Mouse (Mus musculus): Measurements from ENCODE around the gene Ipo11. TPM values are rescaled to one million over a fixed set of nuclear protein-coding genes. Genes with fewer than 3 reads are reported as not detected.
A peak's percentile ranks its signal among the peaks of the same experiment; 100 is the strongest.
"Not testable (repeated sequence)": the region's sequence is repeated elsewhere in the genome, so short reads cannot be mapped to it uniquely, and the experiment has no call there.

Gene Ipo11
- polyA plus RNA-seq, 1 experiment from 2014 or later, result 12.0 TPM

DNA sequence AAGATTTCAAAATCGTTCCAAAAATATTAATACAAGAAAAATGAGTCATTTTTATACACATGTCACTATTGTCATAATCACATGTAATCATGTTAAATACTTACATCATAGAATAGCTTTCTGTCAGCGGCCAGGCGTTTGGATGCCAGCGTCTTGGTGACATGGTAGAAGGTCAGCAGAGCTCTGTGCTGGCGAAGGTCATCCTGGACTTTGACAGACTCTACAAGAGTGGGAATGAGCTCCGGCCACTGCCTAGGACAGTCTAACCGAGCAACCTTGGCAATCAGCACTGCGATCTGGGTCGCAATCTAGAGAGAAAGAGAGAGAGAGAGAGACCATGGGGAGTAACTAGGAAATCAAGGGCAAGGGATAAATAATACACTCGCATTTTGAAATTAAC lies 26.7 kb downstream of the Ipo11 start:
- Histone ChIP-seq H3K4me2 (replicated peaks; ENCODE audit: low read depth) (no peak overlapping the region), H3K36me3 (ENCODE audit: control insufficient read depth, insufficient read depth) (peaks cover 29% of the 10 kb centered on the region), H3K9me3 (ENCODE audit: control insufficient read depth) (no peaks in the 10 kb centered on the region), H3K27me3 (replicated peaks; ENCODE audit: control insufficient read depth, insufficient read depth, low read length) (no peaks in the 10 kb centered on the region), H3K27ac (ENCODE audit: low read depth, low read length) (no peak overlapping the region), H3K4me3 (ENCODE audit: low read depth, low read length) (no peak overlapping the region), H3K4me1 (replicated peaks; ENCODE audit: control insufficient read depth, insufficient read depth, low read length) (no peaks in the 10 kb centered on the region), H3K9ac (ENCODE audit: low read depth, low read length) (no peak overlapping the region)
- WGBS, result 97% methylated on average over 10 of the region's 10 CpGs
- no peak for TF ChIP-seq CTCF (IDR thresholded peaks at IDR 0.05; ENCODE audit: low read depth)
- no peak for ATAC-seq

GRCm38 (mm10) chr13:106907273-106907672 lies 29.5 kb downstream of the Ipo11 start:
- Histone ChIP-seq H3K9ac (ENCODE audit: low read depth, low read length) (no peak overlapping the region), H3K4me2 (replicated peaks; ENCODE audit: low read depth) (no peak overlapping the region), H3K36me3 (ENCODE audit: control insufficient read depth, insufficient read depth) (peaks cover 29% of the 10 kb centered on the region), H3K27ac (ENCODE audit: low read depth, low read length) (no peak overlapping the region), H3K27me3 (replicated peaks; ENCODE audit: control insufficient read depth, insufficient read depth, low read length) (no peaks in the 10 kb centered on the region), H3K4me1 (replicated peaks; ENCODE audit: control insufficient read depth, insufficient read depth, low read length) (no peaks in the 10 kb centered on the region), H3K9me3 (ENCODE audit: control insufficient read depth) (no peaks in the 10 kb centered on the region), H3K4me3 (ENCODE audit: low read depth, low read length) (no peak overlapping the region)
- WGBS, result 99% methylated on average over 4 of the region's 4 CpGs
- TF ChIP-seq CTCF (IDR thresholded peaks at IDR 0.05; ENCODE audit: low read depth), result no peak
- no peak for ATAC-seq

DNA sequence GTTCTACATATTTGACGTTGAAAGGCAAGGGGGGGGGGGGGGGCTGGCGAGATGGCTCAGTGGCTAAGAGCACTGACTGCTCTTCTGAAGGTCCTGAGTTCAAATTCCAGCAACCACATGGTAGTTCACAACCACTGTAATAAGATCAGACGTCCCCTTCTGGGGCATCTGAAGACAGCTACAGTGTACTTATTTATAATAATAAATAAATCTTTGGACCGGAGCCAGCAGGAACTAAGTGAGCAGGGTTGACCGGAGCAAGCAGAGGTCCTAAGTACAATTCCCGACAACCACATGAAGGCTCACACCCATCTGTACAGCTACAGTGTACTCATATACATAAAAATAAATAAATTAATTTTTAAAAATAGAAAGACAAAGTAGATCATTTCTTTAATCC lies 31.6 kb downstream of the Ipo11 start:
- H3K4me2 ChIP-seq (replicated peaks; ENCODE audit: low read depth); H3K9ac ChIP-seq (ENCODE audit: low read depth, low read length); H3K27me3 ChIP-seq (replicated peaks; ENCODE audit: control insufficient read depth, insufficient read depth, low read length); H3K27ac ChIP-seq (ENCODE audit: low read depth, low read length); H3K9me3 ChIP-seq (ENCODE audit: control insufficient read depth); H3K4me1 ChIP-seq (replicated peaks; ENCODE audit: control insufficient read depth, insufficient read depth, low read length); H3K4me3 ChIP-seq (ENCODE audit: low read depth, low read length): not testable (repeated sequence)
- H3K36me3 ChIP-seq (ENCODE audit: control insufficient read depth, insufficient read depth), result peaks cover 30% of the 10 kb centered on the region
- WGBS, result 39% methylated on average over 6 of the region's 6 CpGs
- peak; percentile 53 for ATAC-seq

GRCm38 (mm10) chr13:106904637-106905036 lies 32.1 kb downstream of the Ipo11 start:
- Histone ChIP-seq H3K4me3 (ENCODE audit: low read depth, low read length) (no peak overlapping the region), H3K27ac (ENCODE audit: low read depth, low read length) (no peak overlapping the region), H3K27me3 (replicated peaks; ENCODE audit: control insufficient read depth, insufficient read depth, low read length) (no peaks in the 10 kb centered on the region), H3K4me1 (replicated peaks; ENCODE audit: control insufficient read depth, insufficient read depth, low read length) (no peaks in the 10 kb centered on the region), H3K9me3 (ENCODE audit: control insufficient read depth) (no peaks in the 10 kb centered on the region), H3K9ac (ENCODE audit: low read depth, low read length) (no peak overlapping the region), H3K36me3 (ENCODE audit: control insufficient read depth, insufficient read depth) (peaks cover 33% of the 10 kb centered on the region), H3K4me2 (replicated peaks; ENCODE audit: low read depth) (no peak overlapping the region)
- WGBS, result 37% methylated on average over 3 of the region's 3 CpGs
- TF ChIP-seq CTCF (IDR thresholded peaks at IDR 0.05; ENCODE audit: low read depth), result no peak
- ATAC-seq, result no peak; the same call in 1 of the 2 replicates

- WGBS, result 96% methylated on average over 2 of the region's 2 CpGs
- H3K27me3 ChIP-seq (replicated peaks; ENCODE audit: control insufficient read depth, insufficient read depth, low read length), result no peaks in the 10 kb centered on the region
- H3K4me3 ChIP-seq (ENCODE audit: low read depth, low read length), result no peak overlapping the region
- peak; percentile 64 for TF ChIP-seq CTCF (IDR thresholded peaks at IDR 0.05; ENCODE audit: low read depth)
- no peaks in the 10 kb centered on the region for H3K9me3 ChIP-seq (ENCODE audit: control insufficient read depth)
- no peak overlapping the region for H3K4me2 ChIP-seq (replicated peaks; ENCODE audit: low read depth)
- no peak for ATAC-seq
- no peak overlapping the region for H3K9ac ChIP-seq (ENCODE audit: low read depth, low read length)
- H3K36me3 ChIP-seq (ENCODE audit: control insufficient read depth, insufficient read depth), result no peaks in the 10 kb centered on the region; the same call in 1 of the 2 replicates
- H3K27ac ChIP-seq (ENCODE audit: low read depth, low read length), result no peak overlapping the region
- no peaks in the 10 kb centered on the region for H3K4me1 ChIP-seq (replicated peaks; ENCODE audit: control insufficient read depth, insufficient read depth, low read length)
These were observed 42.5 kb downstream of the Ipo11 start for GRCm38 (mm10) chr13:106894284-106894683.

DNA sequence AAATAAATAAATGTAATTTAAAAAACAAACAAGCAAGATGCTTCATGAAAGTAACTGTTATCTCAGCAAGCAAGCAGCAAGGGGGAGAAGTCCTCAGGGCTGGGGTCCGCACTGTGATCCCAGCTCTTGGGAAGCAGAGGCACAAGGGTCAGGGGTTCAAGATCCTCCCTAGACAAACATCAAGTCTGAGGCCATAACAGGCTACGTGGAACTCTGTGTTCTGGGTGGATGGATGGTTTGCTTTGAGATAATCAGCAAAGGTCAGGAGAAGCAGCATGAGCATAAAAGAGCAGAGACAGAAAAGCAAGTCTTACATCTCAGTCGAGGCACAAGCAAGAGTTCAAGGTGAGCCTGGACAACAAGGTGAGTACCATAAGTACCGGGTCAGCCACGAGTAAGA lies 43.1 kb downstream of the Ipo11 start:
- H3K36me3 ChIP-seq (ENCODE audit: control insufficient read depth, insufficient read depth), result no peaks in the 10 kb centered on the region; the same call in 1 of the 2 replicates
- ATAC-seq, result peak; percentile 25; the same call in 1 of the 2 replicates
- H3K9ac ChIP-seq (ENCODE audit: low read depth, low read length), result no peak overlapping the region
- H3K4me2 ChIP-seq (replicated peaks; ENCODE audit: low read depth), result peak overlapping the region; percentile 44; the same call in 1 of the 2 replicates
- H3K27me3 ChIP-seq (replicated peaks; ENCODE audit: control insufficient read depth, insufficient read depth, low read length), result no peaks in the 10 kb centered on the region
- H3K4me3 ChIP-seq (ENCODE audit: low read depth, low read length), result no peak overlapping the region
- 62% methylated on average over 5 of the region's 5 CpGs for WGBS
- TF ChIP-seq CTCF (IDR thresholded peaks at IDR 0.05; ENCODE audit: low read depth), result no peak
- H3K27ac ChIP-seq (ENCODE audit: low read depth, low read length), result no peak overlapping the region
- no peaks in the 10 kb centered on the region for H3K9me3 ChIP-seq (ENCODE audit: control insufficient read depth)
- H3K4me1 ChIP-seq (replicated peaks; ENCODE audit: control insufficient read depth, insufficient read depth, low read length), result no peaks in the 10 kb centered on the region

- no peak overlapping the region for H3K27ac ChIP-seq (ENCODE audit: low read depth, low read length)
- no peaks in the 10 kb centered on the region for H3K4me1 ChIP-seq (replicated peaks; ENCODE audit: control insufficient read depth, insufficient read depth, low read length)
- peak overlapping the region; percentile 44; the same call in 1 of the 2 replicates for H3K4me2 ChIP-seq (replicated peaks; ENCODE audit: low read depth)
- ATAC-seq, result peak; percentile 49; the same call in 1 of the 2 replicates
- no peak overlapping the region for H3K4me3 ChIP-seq (ENCODE audit: low read depth, low read length)
- 57% methylated on average over 9 of the region's 9 CpGs for WGBS
- no peak for TF ChIP-seq CTCF (IDR thresholded peaks at IDR 0.05; ENCODE audit: low read depth)
- no peaks in the 10 kb centered on the region; the same call in 1 of the 2 replicates for H3K36me3 ChIP-seq (ENCODE audit: control insufficient read depth, insufficient read depth)
- no peaks in the 10 kb centered on the region for H3K27me3 ChIP-seq (replicated peaks; ENCODE audit: control insufficient read depth, insufficient read depth, low read length)
- H3K9me3 ChIP-seq (ENCODE audit: control insufficient read depth), result no peaks in the 10 kb centered on the region
- no peak overlapping the region for H3K9ac ChIP-seq (ENCODE audit: low read depth, low read length)
These were observed 43.6 kb downstream of the Ipo11 start for GRCm38 (mm10) chr13:106893196-106893595.
